Mouse (Mus musculus) kidney, adult 9 months (tissue): Measurements from ENCODE around the gene Nek4.

Experiments used
- DNase-seq: peaks from one replicate; pipeline ENCODE4 v3.0.0; 2022

The Nek4 gene

DNA sequence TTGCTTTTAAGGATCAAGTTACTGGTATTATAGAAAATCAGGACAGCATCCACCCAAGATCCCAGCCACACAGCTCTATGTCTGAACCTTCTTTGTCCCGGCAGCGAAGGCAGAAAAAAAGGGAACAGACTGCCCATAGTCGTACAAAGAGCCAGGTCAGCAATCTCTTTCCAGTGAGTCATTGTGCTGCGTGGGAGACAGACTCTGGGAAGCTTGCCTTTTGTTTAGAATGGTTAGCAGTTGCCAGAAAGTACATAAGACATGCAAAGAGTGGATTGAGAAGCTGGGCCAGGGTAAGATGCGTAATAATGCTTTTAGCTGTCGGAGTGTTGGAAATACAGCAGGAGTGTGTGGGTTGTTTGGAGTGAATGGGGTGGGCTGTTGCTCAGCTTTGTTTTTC lies 23.0 kb downstream of the Nek4 start:
- peak; percentile 40 for DNase-seq

DNA sequence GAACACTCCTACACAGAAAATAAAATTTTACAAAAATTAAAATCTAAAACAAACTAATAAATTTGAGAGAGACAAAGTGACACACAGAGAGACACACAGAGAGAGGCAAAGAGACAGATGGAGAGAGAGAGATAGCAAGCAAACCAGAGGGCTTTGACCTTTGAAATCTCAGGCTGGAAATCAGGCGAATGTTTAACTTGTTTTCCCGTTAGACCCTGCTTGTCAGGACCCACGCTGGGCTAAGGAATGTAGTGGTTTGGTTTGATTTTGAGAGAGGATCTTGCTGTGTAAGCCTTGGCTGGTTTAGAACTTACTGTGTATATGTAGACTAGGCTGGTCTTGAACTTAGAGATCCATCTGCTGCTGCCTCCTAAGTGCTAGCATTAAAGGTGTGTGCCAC lies 25.0 kb downstream of the Nek4 start:
- peak; percentile 78 for DNase-seq

DNA sequence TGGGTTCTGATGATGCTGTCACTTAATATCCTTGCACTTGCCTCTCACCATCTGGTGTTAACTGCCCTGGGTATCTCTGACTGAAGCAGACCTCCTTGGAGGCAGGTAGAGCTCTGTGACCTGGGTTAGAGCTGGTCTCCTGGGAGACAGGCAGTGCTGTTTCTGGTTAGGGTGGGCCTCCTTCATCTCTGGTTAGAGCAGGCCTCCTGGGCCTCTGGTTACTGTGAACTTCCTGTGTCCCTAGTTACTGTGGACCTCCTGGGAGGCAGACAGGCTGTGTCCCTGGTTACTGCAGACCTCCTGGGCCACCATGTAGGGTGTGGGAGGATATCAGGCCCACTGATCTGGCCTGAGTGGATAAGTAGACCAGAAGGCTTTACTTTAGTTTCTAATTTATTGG lies 45.2 kb downstream of the Nek4 start:
- DNase-seq, result no peak

DNA sequence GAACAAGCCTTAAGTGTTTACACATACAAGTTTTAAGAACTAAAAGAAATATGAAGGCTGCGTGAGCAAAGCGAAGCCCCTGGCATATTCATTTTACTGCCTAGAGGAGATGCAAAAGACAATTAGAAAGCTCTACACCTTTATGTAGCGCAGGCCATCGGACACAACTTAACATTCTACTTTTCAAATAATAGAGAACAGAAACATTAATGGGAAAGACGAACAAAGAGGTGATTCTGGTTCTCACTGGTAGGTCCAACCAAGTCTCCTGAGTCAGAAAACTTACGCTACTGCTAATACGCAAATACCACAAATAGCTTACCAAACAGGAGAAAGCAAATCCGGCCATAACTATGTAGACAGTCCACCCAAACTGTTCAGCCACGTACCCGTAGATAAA lies 49.2 kb downstream of the Nek4 start:
- DNase-seq, result no peak

DNA sequence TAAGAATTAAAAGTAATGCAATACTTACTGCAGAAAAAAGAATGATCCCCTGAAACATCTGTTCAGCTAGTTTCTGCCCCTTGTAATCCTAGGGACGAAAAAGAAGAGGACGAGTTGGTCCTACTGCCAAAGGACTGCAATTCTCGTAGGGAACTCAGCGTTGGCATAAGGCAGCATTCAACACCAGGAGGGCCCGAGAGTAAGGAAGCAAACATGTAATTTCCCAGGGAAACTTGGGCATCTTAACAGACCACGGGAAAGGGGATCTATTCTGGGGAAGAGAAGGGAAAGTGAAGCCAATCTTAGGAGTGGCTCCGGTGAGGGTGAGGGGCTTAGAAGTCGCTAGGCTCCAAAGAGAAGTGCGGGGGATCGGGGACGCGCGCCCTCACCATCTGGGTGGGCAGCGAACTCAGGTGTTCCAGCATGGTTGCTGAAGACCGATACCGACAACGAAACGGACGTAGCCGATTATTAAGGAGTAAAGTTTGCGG lies 49.7 kb downstream of the Nek4 start:
- DNase-seq, result no peak

DNA sequence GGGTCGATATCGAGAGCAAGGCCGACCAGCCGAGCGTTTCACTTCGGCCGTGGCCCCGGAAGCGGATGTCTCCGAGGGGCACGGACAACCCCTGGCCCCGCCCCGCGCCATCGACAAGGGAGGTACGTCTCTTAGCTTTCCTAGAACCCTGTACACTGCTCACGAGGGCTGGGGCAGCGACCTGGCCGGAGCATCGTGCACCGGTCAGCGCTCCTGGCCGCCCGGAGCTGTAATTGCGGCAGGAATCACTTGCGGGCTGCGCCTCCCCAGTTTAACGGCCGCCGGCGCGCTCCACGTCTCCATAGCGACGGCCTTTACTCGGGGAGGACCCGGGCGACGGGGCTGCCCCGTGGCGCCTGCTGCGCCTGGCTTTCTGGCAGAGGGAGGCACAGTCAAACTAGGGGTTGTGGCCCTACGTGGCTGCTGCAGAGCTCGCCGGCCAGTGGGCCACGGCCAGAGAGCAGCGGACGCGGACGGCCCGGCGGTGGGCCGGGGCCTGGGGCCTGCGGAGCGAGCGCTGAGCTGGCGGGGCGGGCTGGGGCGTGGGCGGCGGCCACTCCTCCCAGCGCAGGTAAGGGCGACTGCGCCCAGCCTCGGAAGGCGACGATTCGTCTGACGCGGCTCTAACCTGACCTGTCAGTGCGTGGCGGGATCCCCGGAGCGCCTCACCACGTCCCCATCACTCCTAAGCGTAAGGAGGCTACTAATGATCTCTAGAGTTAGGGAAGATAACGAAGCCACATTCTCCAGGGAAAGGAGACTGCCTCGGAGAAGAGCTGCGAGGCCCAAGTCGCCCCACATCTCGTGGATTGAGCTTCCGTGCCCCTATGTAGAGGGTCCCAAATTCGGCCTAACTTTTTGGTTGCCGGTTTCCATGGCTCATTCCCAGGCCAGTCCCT lies 50.4 kb downstream of the Nek4 start, which contains the start of the genes Glt8d1 and Spcs1:
TSS of gene Glt8d1 (plus strand) at position 94 of the 899 bp plus-strand sequence.
TSS of gene Spcs1 (minus strand) at position 366 of the 899 bp plus-strand sequence.
- peak; percentile 88 for DNase-seq

DNA sequence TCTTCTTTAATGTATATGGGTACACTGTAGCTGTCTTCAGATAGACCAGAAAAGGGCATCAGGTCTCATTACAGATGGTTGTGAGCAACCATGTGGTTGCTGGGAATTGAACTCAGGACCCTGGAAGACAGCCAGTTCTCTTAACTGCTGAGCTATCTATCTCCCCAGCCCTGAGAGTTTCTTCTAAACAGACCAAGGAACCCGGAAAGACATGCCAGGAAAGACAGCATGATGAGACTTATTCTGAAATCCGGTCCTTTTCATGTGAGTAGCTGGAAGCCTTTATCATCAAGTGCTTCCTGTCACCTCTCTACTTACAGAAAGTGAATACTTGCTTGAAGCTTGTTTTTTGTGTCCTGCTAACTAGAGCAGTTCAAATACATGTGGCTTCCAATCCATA lies 53.4 kb downstream of the Nek4 start:
- DNase-seq, result no peak

DNA sequence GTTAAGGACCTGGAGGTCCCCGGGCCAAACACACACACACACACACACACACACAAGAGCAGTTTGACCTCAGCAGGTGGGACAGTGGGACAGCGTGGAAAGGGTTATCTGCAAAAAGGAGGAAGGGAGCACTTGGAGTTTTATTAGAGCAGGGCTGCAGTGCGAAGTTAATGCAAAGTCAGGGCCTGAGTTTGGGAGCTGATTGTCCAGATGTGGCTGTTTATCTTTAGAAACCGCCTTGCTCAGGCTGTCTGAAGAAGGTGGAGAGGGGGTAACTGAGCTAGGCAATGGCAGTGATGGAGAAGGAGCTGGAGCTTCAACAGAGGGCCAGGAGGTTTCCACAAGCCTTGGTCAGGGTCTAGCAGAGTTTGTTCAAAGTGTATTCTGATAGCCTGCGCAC lies 55.6 kb downstream of the Nek4 start:
- no peak for DNase-seq

DNA sequence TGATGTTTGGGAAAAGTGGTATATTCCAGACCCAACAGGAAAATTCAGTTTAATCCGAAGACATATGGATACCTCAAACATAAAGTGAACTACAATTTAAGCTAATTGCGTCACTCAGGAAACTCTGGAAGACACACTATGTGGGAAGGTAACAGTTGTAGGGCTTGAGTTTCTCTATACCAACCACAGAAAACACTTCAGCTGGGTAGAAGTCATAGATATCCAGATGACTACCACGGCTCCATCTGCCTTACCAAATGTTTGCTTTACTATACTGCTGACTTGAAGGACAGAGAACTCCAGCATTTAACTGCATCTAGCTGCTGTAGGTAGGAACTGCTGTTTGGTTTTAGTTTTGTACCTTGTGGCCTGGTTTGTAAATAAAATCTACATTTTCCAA lies 60.4 kb downstream of the Nek4 start:
- no peak for DNase-seq

DNA sequence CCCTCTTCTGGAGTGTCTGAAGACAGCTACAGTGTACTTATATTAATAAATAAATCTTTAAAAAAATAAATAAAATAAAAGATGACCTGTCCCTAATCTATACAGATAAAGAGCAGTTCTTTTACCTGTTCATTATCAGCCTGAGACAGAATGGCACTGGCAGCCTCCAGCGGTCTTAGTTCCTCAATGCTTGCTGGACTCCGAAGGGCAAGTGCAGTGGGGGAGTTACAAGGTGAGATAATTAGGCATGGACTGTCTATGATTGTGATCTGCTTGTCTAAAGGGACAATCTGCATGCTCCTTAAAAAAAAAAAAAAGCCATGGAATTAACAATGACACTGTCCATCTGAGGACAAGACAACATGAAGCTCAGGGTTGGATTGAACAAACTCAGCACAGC lies 62.8 kb downstream of the Nek4 start:
- DNase-seq, result no peak

DNA sequence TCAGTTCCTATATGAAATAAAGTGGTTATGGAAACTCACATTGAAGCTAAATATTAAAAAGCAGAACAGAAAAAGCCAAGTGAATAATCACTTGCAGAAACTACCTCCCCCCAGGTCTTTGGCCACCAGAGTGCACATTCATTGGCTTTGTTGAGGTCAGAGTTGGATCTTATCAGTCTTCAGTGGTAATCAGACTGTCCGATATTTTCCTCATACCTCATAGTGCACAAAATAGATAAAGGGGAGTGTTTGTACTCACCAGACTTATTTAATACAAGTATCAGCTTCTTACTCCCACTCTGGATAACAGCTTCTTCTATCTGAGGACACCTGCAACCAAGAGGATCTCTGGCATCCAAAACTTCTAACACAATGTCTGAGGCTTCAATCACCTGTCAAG lies 64.9 kb downstream of the Nek4 start:
- no peak for DNase-seq

DNA sequence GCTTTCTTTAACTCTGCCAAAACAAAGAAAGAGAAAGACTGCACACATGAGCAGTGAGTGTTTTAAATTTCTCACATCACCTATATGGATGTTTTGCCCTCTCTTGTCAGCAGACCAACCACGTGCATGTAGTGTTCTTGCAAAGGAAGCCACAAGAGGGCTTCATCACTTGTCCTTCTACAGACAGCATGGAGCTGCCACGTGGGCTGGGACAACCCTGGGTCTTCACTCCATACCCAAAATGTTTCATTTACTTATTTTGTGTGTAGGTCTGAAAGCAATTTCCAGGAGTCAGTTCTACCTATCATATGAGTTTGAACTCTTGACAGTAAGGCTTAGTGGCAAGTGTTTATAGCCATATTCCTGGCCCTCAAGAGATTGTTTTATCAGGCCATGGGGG lies 66.7 kb downstream of the Nek4 start:
- DNase-seq, result peak; percentile 32

DNA sequence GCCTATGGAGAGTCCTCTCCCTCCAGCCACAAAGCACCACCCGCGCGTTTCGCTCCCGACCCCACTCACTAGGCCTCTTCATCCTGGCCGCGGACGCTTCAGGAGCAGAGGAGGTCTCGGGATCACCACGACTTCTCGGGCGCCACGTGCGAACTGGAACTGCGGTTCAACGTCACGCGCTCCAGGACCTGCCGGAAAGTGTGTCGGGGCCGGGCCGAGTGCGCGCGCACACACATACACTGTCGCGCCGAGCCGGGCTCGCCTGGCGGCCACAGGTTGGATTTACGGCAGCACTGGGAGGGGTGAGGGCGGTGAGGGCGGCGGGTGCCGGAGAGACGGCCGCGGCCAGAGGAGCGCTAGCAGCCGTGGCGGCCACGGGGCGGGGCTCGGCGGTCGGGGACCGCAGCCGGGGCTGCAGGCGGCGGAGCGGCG lies 67.7 kb downstream of the Nek4 start, which contains the start of the genes Pbrm1 and Gnl3:
TSS of gene Pbrm1 (plus strand) at position 279 of the 432 bp plus-strand sequence.
TSS of gene Gnl3 (minus strand) at position 293 of the 432 bp plus-strand sequence.
- peak; percentile 97 for DNase-seq

DNA sequence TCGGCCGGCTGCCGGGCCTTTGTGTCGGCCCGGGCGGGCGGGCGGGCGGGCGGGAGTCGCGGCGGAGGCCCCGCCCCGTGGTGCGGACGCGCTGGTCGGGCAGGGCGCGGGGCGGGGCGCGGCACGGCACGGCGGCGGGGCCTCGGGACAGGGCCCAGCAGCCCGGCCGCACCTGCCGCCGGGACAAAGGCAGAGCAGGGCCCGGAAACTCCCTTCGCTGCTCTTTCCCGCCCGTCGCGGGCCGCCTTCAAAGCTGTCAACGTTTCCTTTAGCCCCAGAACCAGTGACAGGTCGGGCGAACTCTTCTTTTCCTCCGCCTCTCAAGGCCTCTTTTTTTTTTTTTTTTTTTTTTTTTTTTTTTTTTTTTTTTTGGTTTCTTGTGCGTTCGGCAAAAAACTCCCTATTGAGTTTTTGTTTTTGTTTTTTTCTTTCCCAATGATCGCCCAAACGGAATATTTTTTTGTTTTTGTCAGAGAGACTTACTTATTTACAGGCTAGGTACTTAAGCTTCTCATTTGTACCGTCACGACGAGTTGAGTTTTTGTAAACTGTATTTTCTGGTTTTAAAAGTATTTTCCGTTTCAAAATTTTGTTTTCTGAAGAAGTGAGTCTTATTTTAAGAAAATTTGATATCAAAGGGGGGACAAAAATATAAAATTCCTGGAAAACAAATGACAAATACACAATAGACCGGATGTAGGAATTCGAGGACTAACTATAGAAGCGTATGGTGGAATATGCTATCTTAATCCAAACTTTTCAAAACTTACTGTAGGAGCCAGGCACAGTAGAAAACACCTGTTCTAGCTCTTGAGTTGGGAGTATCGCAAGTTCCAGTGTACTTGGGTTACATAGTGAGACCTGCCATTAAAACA lies 68.4 kb downstream of the Nek4 start:
- peak; percentile 78 for DNase-seq

DNA sequence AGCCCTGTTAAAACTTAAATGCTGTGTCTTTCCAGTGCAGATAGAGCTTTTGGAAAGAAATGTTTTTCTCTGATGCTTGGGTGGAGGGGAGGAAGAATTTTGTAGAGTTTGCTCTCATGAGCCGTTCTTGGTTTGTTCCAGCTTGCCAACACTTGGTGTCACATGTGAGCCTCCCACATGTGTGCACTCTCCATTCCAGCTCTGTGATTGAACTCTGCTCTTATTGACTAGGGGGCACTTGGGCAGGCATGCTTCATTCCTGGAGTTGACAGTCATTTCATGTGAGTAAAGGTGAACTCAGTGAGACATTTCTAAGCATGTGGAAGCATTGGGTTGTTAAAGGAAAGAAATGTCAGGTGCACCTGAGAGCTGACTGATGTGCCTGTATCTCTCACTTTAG lies 71.4 kb downstream of the Nek4 start:
- peak; percentile 54 for DNase-seq

DNA sequence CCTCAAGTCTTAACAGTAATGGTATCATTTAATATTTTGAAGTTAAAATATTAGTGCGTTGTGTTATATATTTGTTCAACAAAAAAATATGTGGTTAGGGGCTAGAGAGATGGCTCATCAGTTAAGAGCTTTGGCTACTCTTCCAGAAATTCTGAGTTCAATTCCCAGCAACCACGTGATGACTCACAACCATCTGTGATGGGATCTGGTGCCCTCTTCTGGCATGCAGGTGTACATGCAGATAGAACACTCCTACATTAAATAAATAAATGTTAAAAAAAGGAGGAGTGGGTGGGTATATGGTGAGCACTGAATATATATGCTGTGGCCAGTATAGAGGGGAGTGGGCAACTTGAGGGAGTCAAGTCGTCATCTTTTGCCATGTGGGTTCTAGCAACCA lies 74.6 kb downstream of the Nek4 start:
- DNase-seq, result no peak
